Mouse (Mus musculus) embryonic facial prominence, embryonic 13.5 days (tissue): ENCODE results near the gene Dlg5. TPM values are rescaled to one million over a fixed set of nuclear protein-coding genes. Genes with fewer than 3 reads are reported as not detected.

Experiments used
- ATAC-seq: fragments of 200-750 bp; cut with Nextera tagmentation; 2 replicates; pipeline ENCODE4 v1.8.0; 2017; ENCODE audit warnings: low read depth; ENCODE audit not compliant: insufficient number of reproducible peaks, insufficient read depth, low FRiP score, low TSS enrichment
- H3K27ac ChIP-seq: fragments of 300-500 bp; sonication (generic); 2 replicates; pipeline ENCODE4 v1.5.1; 2015; ENCODE audit warnings: moderate library complexity, mild to moderate bottlenecking, inconsistent platforms
- H3K27me3 ChIP-seq: fragments of 300-500 bp; sonication (generic); 2 replicates; pipeline ENCODE4 v1.6.1; 2015; ENCODE audit warnings: mild to moderate bottlenecking, inconsistent platforms
- H3K36me3 ChIP-seq: fragments of 300-500 bp; sonication (generic); 2 replicates; pipeline ENCODE4 v1.6.1; 2015; ENCODE audit warnings: mild to moderate bottlenecking, inconsistent platforms
- H3K4me1 ChIP-seq: fragments of 300-500 bp; sonication (generic); 2 replicates; pipeline ENCODE4 v1.6.1; 2015; ENCODE audit warnings: inconsistent platforms
- H3K4me2 ChIP-seq: fragments of 300-500 bp; sonication (generic); 2 replicates; pipeline ENCODE4 v1.6.1; 2015; ENCODE audit warnings: moderate library complexity, mild to moderate bottlenecking, inconsistent platforms
- H3K4me3 ChIP-seq: fragments of 300-500 bp; sonication (generic); 2 replicates; pipeline ENCODE4 v1.5.1; 2015; ENCODE audit warnings: mild to moderate bottlenecking, inconsistent platforms
- H3K9ac ChIP-seq: fragments of 300-500 bp; sonication (generic); 2 replicates; pipeline ENCODE4 v1.6.1; 2015; ENCODE audit warnings: mild to moderate bottlenecking, inconsistent platforms
- H3K9me3 ChIP-seq: fragments of 300-500 bp; sonication (generic); 2 replicates; pipeline ENCODE4 v1.6.1; 2016; ENCODE audit warnings: inconsistent platforms
- WGBS: fragments of 180-500 bp; shearing (Covaris S2); methylation state at CpG from one replicate; pipeline ENCODE4 v1.1.7; 2015; ENCODE audit warnings: mixed read lengths; 5-methylcytosine and 5-hydroxymethylcytosine counted together
- polyA plus RNA-seq: library from polyadenylated mRNA; unstranded; fragments of >200 nt; fragmentation: Nextera tagmentation; extraction: Ambion mirVana; gene quantifications from 2 replicates; pipeline ENCODE4 v1.2.1, GENCODE M21; 2015

Gene Dlg5
- polyA plus RNA-seq, 1 experiment from 2014 or later = 27.3 TPM

DNA sequence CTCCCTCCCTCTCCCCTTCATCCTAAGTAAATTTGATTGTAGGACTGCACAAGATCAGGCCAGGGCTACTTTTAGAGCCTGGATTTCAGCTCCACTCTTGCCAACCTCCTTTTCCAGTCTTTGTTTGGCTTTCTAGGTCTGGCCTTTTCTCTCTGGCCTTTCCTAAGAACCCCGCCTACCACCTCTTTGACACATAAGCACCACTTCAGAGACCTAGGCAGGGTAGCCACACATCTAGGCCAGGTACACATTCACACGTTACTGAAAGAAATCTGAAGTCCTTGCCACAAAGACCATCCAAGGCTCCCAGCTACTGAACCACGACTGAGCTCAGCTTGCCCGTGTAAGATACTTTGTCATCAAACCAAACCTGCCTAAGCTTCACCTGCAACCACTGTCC, 14.7 kb upstream of the Dlg5 start:
- Histone ChIP-seq H3K36me3 (no peaks in the 10 kb centered on the region), H3K4me3 (no peak overlapping the region), H3K27ac (no peak overlapping the region), H3K4me2 (no peak overlapping the region), H3K9me3 (no peaks in the 10 kb centered on the region), H3K4me1 (peaks cover 40% of the 10 kb centered on the region), H3K27me3 (no peaks in the 10 kb centered on the region), H3K9ac (no peak overlapping the region)
- WGBS = 76% methylated on average over 4 of the region's 4 CpGs
- ATAC-seq = no peak

DNA sequence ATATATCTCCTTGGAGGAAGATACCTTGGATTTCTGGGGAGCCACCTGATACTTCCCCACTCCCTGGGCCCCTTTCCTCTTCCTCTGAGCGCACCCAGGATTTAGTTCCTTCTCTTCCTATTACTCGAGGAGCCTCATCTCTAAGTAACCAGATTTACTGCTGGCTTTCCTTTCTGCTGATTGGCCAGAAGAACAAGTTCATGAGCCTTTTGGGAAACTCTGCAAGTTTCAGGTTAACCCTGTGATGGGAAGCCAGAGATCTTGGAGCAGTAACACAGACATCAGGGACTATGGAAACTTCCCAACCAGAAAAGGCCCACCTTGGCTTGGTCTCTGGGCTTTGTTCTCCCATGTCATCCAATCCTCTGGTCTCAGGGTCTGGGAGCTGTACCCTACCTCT, 10.2 kb upstream of the Dlg5 start:
- no peak overlapping the region for H3K27ac ChIP-seq
- no peak overlapping the region for H3K4me3 ChIP-seq
- H3K9me3 ChIP-seq = no peaks in the 10 kb centered on the region
- H3K36me3 ChIP-seq = no peaks in the 10 kb centered on the region
- H3K4me2 ChIP-seq = no peak overlapping the region
- no peak overlapping the region for H3K9ac ChIP-seq
- no peaks in the 10 kb centered on the region for H3K27me3 ChIP-seq
- H3K4me1 ChIP-seq = peaks cover 37% of the 10 kb centered on the region
- 51% methylated on average over 2 of the region's 2 CpGs for WGBS
- ATAC-seq = no peak

- Histone ChIP-seq H3K36me3 (no peaks in the 10 kb centered on the region), H3K9ac (peak overlapping the region; percentile 52), H3K4me2 (peak overlapping the region; percentile 45), H3K4me1 (peaks cover 39% of the 10 kb centered on the region), H3K9me3 (no peaks in the 10 kb centered on the region), H3K27me3 (no peaks in the 10 kb centered on the region), H3K27ac (peak overlapping the region; percentile 96), H3K4me3 (no peak overlapping the region)
- WGBS = 6% methylated on average over 8 of the region's 8 CpGs
- ATAC-seq = peak; percentile 88
Observed at GRCm38 (mm10) chr14:24253611-24254202, 8.0 kb upstream of the Dlg5 start.

- ATAC-seq = no peak
- no peaks in the 10 kb centered on the region for H3K36me3 ChIP-seq
- H3K9me3 ChIP-seq = no peaks in the 10 kb centered on the region
- 85% methylated on average over 1 of the region's 1 CpGs for WGBS
- H3K4me3 ChIP-seq = no peak overlapping the region
- H3K27me3 ChIP-seq = no peaks in the 10 kb centered on the region
- H3K4me2 ChIP-seq = no peak overlapping the region
- no peak overlapping the region for H3K9ac ChIP-seq
- H3K27ac ChIP-seq = no peak overlapping the region
- H3K4me1 ChIP-seq = peaks cover 48% of the 10 kb centered on the region
Observed at GRCm38 (mm10) chr14:24251326-24251725, 5.6 kb upstream of the Dlg5 start.

GRCm38 (mm10) chr14:24249926-24250325, 4.2 kb upstream of the Dlg5 start:
- Histone ChIP-seq H3K27ac (no peak overlapping the region), H3K4me1 (peaks cover 40% of the 10 kb centered on the region)

DNA sequence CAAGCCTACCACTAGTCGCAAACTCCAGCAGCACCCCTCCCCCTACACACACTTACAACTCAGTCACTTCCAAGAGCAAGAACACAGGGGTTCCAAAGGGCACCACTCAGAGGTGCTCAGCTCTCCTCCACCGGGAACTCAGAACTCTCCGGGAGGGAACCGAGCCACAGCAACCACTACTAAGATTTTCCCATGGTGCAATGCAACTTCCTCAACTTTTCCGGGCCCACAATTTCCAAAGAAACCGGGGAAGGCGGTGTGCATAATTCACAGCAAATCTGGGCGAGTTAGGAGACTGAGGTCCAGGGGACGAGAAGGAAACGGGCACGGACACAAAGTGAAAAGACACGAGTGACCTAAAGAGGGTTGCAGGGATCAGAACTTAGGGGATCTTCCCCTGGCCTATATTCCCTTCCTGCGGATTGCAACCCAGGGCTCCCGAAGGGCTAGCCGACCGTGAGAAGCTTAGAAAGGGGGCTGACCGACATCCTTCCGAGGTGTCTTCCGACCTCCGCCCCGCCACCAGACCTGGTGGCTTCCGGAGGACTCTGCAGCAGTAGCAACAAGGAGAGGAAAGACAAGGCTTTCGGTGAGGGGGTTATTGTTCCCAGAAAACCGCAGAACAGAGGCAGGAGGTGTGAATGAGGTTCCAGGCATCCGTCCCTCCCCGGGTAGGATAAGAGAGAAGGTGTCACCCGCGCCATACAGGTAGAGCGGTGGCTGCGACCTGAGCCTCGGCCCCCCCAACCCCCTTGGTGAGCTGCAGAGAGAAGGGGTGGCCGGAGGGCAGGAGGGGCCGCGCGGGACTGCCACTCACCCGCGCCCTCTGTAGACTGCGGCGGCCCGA, 1.2 kb downstream of the Dlg5 start:
- WGBS = under 1% methylated on average over 40 of the region's 40 CpGs

More at GRCm38 (mm10) chr14:24249926-24250325, 4.2 kb upstream of the Dlg5 start:
- no peak overlapping the region for H3K4me3 ChIP-seq
- H3K27me3 ChIP-seq = no peaks in the 10 kb centered on the region
- H3K9ac ChIP-seq = no peak overlapping the region
- WGBS = 62% methylated on average over 2 of the region's 2 CpGs
- no peaks in the 10 kb centered on the region for H3K9me3 ChIP-seq
- H3K36me3 ChIP-seq = no peaks in the 10 kb centered on the region
- no peak overlapping the region for H3K4me2 ChIP-seq
- ATAC-seq = no peak

GRCm38 (mm10) chr14:24242016-24242415, 3.7 kb downstream of the Dlg5 start:
- Histone ChIP-seq H3K4me1 (peaks cover 37% of the 10 kb centered on the region), H3K4me3 (no peak overlapping the region), H3K4me2 (no peak overlapping the region), H3K36me3 (peaks cover 16% of the 10 kb centered on the region), H3K9me3 (no peaks in the 10 kb centered on the region), H3K9ac (no peak overlapping the region), H3K27me3 (no peaks in the 10 kb centered on the region), H3K27ac (no peak overlapping the region)
- ATAC-seq = no peak
- WGBS = 90% methylated on average over 2 of the region's 2 CpGs

More for the DNA sequence above, 1.2 kb downstream of the Dlg5 start:
- Histone ChIP-seq H3K4me2 (peak overlapping the region; percentile 85), H3K9ac (peak overlapping the region; percentile 96), H3K27me3 (no peaks in the 10 kb centered on the region), H3K27ac (peak overlapping the region; percentile 97), H3K36me3 (peaks cover 16% of the 10 kb centered on the region), H3K9me3 (no peaks in the 10 kb centered on the region), H3K4me1 (peaks cover 29% of the 10 kb centered on the region), H3K4me3 (peak overlapping the region; percentile 91)
- ATAC-seq = no peak

- Histone ChIP-seq H3K9ac (no peak overlapping the region), H3K27ac (no peak overlapping the region), H3K36me3 (peaks cover 16% of the 10 kb centered on the region), H3K4me1 (peaks cover 35% of the 10 kb centered on the region), H3K4me2 (no peak overlapping the region), H3K9me3 (no peaks in the 10 kb centered on the region), H3K27me3 (no peaks in the 10 kb centered on the region), H3K4me3 (no peak overlapping the region)
- 80% methylated on average over 6 of the region's 6 CpGs for WGBS
- no peak for ATAC-seq
Observed at GRCm38 (mm10) chr14:24240831-24241230, 4.9 kb downstream of the Dlg5 start.

DNA sequence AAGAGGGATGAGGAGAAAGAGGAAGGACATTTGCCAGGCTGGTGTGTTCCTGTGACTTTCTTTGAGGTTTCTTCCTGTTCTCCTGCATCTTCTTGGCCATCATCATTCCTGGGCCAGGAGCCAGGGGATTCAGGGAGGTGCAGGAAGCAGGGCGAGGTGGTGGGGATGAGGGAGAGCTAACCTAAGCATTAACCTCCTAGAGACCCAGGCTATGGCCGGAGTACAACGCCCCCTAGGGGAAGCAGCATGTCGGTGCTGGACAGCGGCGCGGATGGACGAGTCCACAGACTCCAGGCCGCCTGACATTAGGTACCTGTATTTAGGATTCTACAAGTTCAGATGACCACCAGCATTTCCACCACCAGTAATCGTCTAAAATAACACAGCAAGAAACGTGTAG, 6.1 kb downstream of the Dlg5 start:
- no peaks in the 10 kb centered on the region for H3K27me3 ChIP-seq
- H3K36me3 ChIP-seq = peaks cover 16% of the 10 kb centered on the region
- WGBS = 83% methylated on average over 11 of the region's 11 CpGs
- no peaks in the 10 kb centered on the region for H3K9me3 ChIP-seq
- no peak overlapping the region for H3K27ac ChIP-seq
- no peak overlapping the region for H3K9ac ChIP-seq
- no peak overlapping the region for H3K4me3 ChIP-seq
- no peak for ATAC-seq
- peaks cover 46% of the 10 kb centered on the region for H3K4me1 ChIP-seq
- H3K4me2 ChIP-seq = no peak overlapping the region

- WGBS = 83% methylated on average over 3 of the region's 3 CpGs
- peaks cover 62% of the 10 kb centered on the region for H3K4me1 ChIP-seq
- no peak overlapping the region for H3K4me2 ChIP-seq
- no peaks in the 10 kb centered on the region; the same call in 1 of the 2 replicates for H3K36me3 ChIP-seq
- H3K9ac ChIP-seq = no peak overlapping the region
- H3K4me3 ChIP-seq = no peak overlapping the region
- no peaks in the 10 kb centered on the region for H3K27me3 ChIP-seq
- ATAC-seq = no peak
- H3K27ac ChIP-seq = no peak overlapping the region
- no peaks in the 10 kb centered on the region for H3K9me3 ChIP-seq
Observed at GRCm38 (mm10) chr14:24235954-24236353, 9.8 kb downstream of the Dlg5 start.

- Histone ChIP-seq H3K9ac (no peak overlapping the region), H3K27ac (no peak overlapping the region), H3K4me3 (no peak overlapping the region), H3K27me3 (no peaks in the 10 kb centered on the region), H3K9me3 (no peaks in the 10 kb centered on the region), H3K4me1 (peaks cover 68% of the 10 kb centered on the region), H3K36me3 (no peaks in the 10 kb centered on the region; the same call in 1 of the 2 replicates), H3K4me2 (no peak overlapping the region)
- no peak for ATAC-seq
- WGBS = 77% methylated on average over 2 of the region's 2 CpGs
Observed at GRCm38 (mm10) chr14:24234411-24234810, 11.3 kb downstream of the Dlg5 start.
